Mouse (Mus musculus): Measurements from ENCODE around the gene Senp3.

DNA sequence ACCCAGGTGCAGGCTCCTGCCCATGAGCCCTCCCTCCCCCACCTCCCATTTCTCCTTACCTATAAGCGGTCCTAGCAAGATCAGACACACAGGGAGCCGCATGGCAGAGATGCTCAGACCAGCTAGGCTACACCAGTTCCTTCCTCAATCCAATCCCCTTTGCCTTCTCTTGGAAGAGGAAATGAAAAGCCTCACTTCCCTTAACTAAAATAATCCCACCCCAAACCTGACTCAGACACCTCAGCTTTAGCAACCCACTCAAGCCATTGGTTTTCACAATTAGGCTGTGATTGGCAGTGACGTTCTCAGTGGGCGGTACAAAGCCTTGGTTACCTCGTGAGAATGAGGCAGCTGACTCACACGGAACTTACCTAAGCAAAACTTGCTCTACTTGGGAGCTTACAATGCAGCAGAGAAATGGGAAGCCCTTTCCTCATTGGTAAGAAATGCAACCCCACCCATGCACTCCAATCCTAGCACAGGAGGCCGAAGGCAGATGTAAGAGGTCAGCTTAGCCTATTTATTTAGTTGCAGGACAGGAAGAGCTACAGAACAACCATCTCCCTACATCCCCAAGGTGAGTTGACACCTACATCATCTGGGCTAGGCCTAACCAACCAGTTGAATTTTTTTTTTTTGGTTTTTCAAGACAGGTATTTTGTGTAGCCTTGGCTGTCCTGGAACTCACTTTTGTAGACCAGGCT, 15.8 kb downstream of the Senp3 start, which contains the start of gene Cd68:
- TF ChIP-seq CTCF (IDR thresholded peaks at IDR 0.05; ENCODE audit: extremely low read depth, insufficient read length, insufficient replicate concordance, low read depth, low read length) (no peak), POLR2A (IDR thresholded peaks at IDR 0.05; ENCODE audit: low read depth, low read length) (no peak)
